Mouse (Mus musculus) 3T3-L1 (cell line): ENCODE measurements at regions not wholly inside any gene's neighbourhood (a gene's known extent, or its start where the extent isn't known, plus 50 kb on each side); places are given as distances from the start of the nearest gene placed in this dataset.

Source experiments
- DNase-seq: peaks from one replicate; pipeline ENCODE4 v3.0.0-alpha.2; 2015; ENCODE audit warnings: low read depth, low spot score

DNA sequence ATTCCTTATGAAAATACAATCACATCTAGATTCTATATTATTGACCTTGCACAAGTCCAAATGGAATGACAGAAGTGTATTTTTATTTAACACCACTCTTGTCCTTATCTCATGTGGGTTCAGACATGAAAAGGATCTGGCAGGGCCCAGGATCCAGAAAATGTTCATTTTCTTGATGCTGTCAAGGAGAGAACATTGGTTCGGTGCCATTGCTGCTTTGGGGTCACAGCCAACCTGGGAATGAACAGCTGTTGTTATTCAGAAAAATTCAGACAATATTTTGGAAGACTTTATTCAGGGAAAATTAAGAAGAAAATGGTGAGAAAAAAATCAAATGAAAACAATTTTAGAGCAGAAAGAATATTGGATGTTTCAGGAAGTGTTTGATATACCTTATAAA is 590.0 kb downstream of the Iqcm start:
- DNase-seq: no peak

DNA sequence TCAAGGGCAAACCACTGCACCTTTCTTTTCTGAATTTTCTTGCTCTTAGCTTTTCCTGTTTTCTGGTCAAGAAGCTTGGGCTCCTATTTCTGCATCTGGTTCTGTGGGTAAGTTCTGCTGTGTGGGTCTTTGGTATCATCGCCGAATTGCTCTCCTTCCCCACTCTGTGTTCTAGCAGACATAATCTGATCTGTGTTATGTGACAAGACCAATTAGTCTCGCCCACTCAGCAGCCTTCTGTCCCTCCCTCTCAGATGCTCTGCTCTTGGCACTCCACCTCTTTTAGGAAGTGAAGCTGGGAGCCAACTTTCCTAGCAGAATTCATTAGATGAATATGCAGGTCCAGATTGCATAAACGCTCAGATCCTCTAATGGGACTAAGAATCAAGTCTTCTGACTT is 603.5 kb downstream of the Iqcm start:
- DNase-seq: no peak

DNA sequence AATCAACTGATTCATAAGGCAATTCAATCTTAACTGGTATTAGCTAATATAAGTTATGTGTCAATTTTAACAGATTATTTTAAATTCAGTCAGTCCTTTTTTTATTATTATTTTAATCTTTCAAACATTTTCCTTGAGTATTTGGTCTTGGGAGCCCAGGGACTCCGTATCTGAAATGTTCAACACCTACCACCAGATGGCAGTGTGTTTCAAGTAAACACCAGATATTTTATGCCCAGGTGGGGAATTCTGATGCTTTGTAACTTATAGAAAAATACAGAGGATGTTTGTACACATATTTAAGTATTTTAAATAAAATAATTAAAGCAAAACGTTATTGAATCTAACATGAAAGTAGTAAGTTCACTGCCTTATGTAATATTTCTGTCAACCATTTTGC is 619.2 kb downstream of the Iqcm start:
- DNase-seq: peak; percentile 65

DNA sequence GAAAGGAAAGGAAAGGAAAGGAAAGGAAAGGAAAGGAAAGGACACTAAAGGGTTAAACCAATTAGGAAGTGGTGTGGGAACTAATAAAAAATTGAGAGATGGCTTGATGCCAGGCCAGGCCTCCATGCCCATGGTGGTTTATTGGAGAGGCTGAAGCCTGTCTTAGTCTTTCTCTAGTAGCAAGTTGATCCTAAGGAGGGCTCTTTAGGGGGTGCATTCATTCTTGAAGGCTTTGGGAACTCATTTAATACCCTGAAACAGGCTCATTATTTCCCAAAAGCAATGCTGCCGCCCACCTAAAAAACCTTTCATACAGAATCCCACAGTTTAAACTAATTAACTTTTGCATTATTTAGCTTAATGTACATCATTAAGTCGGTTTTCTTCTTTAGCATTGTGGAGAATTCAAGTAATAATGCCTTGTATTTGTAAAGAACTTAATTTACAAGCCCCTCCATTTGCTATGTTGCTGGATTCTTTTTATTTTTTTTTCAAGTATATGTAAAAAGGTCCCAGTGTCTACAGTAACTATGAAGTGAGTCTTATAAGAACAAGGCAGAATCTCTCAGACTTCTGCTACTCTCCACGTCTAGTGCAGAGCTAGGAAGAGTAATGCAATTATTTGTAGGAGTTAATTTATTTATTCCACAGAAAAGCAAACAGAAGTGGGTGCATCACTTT is 624.3 kb downstream of the Iqcm start:
- DNase-seq: no peak

DNA sequence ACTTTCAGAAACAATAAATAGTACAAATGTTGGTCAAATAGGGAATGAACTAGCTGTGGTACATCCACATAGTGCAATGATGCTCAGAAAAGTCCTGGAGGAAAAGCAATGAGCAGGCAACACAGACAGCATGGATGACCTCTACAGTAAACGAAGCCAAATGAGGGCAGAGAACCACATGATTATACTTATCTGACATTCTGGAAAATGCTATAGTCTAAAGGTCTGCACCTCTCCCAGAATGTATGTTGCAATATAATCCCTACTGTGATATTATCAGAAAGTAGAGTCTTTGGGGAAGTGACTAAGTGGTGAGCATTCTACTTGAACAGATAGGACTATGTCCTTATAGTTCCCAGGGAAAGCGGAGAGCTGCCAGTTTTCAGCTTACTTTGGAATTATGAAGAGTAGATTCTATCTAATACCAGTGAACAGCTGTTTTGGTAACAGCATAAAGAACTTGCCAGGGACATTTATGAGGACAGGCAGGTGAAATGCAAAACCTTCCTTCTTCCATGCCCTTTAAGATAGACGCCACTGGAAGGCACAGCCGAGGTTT is 672.2 kb downstream of the Iqcm start:
- no peak for DNase-seq

DNA sequence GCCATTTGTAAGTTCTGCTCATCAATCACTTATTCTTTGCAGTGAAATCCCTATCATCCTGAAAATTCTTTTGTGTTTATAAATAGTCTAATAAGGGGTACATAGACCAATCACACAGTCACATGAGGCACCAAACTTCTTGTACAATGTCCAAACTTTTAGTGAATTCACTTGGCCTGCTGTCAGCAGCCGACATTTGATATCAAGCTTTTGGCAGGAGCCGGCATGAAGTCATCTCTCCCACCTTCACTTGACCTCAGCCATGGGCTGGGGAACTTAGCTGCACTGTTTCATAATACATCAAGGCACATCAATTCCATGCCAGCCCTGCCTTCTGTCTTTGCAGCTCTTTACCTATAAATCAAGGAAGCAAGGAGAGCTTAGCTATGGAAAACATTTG is 679.0 kb downstream of the Iqcm start:
- peak; percentile 5 for DNase-seq

DNA sequence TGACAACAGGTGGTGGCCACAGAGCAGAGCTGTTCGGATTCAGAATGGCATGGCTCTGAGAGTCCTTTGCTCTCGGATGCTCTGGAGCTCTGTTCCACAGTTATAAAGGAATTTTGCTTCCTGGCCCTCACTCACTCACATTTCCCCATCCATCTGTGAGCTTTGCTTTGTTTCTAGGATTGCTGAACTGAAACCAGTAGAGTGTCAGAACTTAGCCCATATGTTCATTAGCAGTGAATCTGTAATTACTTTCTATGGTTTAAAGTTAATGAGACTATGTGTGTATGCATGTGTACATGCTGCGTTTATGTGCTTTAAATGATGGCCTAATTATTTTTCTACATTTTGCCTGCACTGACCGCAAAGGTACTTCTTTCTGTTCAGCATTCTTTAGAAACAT is 688.7 kb downstream of the Iqcm start:
- no peak for DNase-seq

DNA sequence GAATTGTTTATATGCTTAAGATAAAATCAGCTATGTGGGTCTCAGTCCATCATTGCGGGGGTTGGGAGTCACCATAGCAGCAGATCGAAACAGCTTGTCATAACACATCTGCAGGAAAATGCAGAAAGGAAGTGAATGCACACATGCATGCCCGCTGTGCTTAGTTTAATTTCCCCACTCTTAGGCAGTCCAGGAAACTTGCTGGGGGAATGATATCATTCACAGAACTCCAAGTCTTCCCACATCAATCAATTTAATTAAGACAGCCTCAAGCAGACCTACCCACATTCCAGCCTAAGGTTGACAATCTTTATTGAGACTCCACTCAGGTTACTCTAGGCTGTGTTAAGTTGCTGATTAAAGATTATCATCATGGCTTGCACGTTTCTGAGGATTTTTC is 700.2 kb downstream of the Iqcm start:
- DNase-seq: no peak

DNA sequence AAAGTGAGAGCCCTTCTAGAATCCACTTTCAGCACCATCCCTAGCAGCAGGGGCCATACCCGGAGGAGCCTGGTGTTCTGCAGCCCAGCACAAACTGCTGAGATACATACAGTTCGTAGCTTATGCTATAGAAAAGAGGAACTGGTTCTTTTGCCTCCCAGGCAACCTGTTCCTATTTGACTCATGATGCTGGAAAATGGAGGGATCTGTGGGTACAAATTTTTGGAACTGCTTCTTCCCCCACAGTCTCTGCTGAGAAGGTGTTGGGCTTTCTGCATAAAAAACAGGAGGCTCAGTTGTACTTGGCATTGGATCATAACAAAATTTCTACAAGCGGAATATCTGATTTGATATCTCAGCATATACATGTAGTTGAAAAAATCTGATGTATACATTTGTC is 716.7 kb upstream of the Nr3c2 start:
- DNase-seq: no peak

DNA sequence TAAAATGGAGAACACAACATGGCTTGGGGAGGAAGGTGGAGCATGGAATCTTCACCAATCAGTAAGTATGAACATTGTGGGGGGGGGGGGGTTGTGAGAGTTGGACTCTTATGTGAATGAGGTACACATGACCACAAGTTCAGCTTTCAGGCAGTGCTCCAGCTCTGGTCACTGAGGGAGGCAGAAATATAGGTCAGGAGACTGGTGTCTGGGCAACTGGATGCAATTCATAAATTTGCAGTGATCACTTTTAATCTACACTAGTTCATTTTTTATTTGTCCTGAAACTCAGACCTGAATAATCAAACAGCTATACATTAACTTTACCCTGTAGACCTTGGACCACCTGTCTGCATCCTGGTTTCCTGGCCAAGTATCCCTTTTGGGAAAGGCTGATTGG is 715.4 kb upstream of the Nr3c2 start:
- no peak for DNase-seq

DNA sequence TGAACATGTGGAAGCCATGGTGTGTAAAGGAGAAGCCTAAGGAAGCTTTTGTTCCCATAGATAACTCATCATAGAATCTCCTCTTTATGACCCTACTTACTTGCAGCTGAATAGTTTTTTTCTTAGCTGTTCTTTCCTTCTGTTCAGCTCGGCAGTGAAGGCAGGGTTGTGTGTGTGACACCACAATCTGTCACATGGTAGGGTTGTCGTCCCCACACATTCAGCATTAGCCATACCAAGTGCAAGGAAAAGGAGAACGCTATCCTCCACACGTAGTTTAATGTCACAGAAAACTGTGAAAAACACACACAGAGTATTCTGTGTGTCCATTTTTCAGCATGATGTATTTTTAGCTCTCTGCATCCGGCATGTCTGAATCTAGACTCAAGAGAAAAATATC is 711.9 kb upstream of the Nr3c2 start:
- DNase-seq: no peak

DNA sequence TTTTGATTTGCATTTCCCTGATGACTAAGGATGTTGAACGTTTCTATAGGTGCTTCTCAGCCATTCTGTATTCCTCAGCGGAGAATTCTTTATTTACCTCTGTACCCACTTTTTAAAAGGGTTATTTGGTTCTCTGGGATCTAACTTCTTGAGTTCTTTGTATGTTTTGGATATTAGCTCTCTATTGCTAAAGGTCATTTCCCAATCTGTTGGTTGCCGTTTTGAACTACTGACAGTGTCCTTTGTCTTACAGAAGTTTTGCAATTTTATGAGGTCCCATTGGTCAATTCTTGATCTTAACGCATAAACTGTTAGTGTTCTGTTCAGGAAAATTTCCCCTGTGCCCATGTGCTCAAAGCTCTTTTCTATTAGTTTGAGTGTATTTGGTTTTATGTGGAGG is 687.4 kb upstream of the Nr3c2 start:
- no peak for DNase-seq

DNA sequence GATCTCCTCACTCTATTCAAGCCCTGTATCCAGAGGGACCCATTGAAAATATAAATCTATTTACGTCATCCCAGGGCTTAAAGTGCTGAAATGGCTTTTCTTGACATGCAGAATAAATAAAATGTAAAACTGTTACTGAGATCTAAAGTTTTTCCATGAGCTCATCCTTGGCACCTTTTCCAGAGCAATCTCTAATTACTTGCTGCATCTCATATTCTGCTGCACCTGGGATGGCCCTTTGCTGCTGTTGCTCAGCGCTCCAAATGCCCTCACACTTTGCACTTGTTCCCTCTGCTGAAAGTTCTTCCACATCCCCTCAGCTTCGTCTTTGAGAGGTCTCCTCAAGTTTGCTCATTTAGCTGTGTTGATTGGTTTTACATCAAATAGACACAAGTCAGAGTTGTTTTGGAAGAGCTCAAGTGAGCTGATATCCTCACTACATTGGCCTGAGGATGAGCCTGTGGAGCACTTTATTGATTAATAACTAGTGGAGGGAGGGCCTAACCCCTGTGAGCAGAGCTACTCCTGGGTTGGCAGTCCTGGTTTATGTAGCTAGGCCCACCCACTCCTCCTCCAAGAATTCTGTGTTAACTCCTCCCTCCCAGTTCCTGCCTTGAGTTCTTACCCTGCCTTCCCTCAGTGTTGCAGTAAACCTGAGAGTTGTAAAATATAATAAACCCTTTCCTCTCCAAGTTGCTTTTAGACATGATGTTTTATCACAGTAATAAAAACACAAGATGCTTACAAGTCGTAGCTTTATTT is 681.2 kb upstream of the Nr3c2 start:
- DNase-seq: no peak

DNA sequence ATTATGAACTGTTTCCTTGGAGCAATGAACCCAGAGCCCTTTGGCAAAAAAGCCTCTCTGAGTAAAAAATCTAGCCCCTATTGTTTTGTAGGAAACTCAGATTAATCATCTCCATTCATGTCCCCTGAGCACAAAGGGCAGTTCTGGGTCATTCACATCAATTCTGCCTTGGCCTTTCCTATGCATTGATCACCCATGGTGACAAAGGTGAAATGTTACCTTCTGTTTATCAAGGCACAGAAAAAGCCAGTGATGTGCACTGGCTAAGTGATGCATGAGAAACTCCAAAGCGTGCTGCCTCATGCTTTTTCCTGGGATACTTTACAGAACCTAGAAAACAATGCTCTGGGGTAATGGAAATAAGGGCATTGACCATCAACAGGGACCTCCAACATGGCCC is 668.4 kb upstream of the Nr3c2 start:
- DNase-seq: no peak

DNA sequence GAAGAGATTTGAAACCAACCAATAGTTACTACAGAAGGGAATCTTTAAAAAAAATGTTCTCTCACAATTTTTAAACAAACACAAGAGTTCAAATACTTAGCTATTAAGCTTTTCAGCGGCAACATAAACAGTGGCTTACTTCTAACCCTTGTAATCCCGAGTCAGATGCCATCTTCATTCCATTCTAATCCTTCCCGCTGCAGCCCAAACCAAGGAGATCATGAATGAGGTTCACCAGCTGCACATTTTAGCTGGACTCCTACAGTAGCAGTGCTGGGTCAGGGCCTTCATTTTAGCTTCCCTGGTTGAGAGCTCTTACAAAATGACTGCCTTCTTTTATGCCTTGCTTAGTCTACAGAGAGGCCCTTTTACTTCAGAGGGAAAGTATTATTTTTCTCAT is 650.0 kb upstream of the Nr3c2 start:
- DNase-seq: no peak

DNA sequence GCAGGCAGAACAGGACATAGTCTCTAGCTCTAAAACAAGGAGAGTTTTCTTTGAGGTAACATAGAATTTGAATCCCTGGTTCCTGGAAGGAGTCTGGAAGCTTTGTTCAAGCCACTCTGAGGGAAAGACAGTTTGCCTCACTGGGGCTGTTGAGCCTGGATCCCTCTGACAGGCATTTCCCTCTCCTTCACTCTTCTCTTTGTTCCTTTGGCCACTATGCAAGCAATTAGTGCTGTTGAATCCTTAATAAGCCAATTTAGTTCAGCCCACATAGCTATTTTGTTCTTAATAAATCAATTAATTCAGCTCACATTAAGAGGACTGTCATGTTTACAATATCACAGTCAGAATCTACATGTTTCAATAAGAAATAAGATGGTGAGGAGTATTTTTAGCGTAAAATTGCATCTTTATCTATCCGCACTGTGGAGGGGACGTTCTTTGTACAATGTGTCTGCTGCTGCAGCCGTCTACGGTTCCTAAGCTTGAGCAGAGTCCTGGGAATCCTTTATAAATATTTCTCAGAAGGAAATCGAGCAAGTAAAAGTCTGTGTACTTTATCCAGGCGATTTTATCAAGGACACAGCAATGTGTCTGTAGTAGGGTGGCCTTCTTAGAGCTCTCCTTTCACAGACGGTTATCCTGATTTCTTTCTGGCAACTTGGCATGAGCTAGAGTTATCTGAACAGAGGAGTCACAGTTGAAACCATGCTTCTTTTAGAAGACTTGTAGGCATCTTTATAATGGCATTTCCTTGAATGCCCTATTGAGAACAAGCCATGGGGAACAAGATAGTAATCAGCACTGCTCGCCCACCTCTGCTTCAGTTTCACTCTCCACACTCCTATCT is 646.9 kb upstream of the Nr3c2 start:
- no peak for DNase-seq
